Mouse (Mus musculus) frontal cortex, adult 2 months (tissue): ENCODE results near the gene Sbsn. TPM values are rescaled to one million over a fixed set of nuclear protein-coding genes. Genes with fewer than 3 reads are reported as not detected.
A peak's percentile ranks its signal among the peaks of the same experiment; 100 is the strongest.
"Not testable (repeated sequence)": the region's sequence is repeated elsewhere in the genome, so short reads cannot be mapped to it uniquely, and the experiment has no call there.

Experiments used
- DNase-seq, 2 experiments: peaks; one replicate each; pipeline ENCODE4 v3.0.0; 2022; ENCODE audit warnings: low spot score in 1 of 2; ENCODE audit errors: extremely low spot score in 1 of 2
- polyA plus RNA-seq: library from polyadenylated mRNA; depleted of rRNA; stranded (reverse); fragments of >200 nt; gene quantifications from 2 replicates; pipeline ENCODE4 v1.2.3, GENCODE M21; 2012; rRNA removed

Gene Sbsn
- 14.6 and 15.1 TPM in 2 replicates for polyA plus RNA-seq

- DNase-seq: no peak
Observed at GRCm38 (mm10) chr7:30751086-30751669, at the start of gene Sbsn. Gene Sbsn, plus strand, starts transcription at chr7:30751471.

DNA sequence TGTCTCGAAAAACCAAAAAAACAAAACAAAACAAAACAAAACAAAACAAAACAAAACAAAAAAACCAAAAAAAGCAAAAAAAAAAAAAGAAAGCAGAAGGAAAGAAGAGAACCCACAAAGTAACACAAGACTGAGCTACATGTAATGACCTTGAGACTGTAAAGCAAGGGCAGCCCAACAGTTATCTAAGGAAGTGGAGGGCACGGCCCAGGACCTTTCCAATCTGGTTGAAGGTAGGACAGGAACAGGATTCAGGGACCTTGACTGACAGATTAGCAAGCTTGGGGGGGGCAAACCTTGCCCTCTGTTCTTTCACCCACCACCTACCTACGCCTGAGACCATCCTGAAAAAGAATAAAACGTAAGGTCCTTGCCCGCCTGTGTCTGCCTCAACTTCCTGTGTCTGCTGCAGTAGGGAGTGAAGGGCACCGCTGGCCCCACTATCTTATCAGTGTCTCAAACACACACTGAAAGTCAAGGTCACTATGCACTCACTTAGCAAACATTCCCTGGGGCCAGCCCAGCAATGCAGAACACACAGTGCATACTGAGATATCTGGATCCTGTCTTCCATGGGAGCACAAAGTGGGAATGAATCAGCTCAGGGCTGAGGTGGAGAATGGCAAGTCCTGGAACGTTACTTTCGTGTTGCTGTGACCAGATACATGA, 44.9 kb upstream of the Sbsn start:
- no peak for DNase-seq

DNA sequence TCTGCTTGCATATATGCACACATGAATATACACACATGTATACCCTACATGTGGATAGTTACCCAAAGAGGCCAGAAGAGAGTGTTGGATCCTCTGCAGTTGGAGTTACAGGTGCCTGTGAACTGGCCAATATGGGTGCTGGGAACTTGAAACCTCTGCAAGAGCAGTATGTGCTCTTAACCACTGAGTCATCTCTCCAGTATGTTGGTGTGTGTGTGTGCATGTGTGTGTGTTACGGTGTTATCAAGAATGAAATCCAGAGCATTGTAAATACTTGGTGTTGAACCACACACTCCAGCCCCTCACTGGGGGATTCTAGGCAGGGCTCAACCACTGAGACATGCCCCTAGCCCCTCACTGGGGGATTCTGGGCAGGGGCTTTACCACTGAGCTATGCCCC, 43.8 kb upstream of the Sbsn start:
- no peak for DNase-seq

DNA sequence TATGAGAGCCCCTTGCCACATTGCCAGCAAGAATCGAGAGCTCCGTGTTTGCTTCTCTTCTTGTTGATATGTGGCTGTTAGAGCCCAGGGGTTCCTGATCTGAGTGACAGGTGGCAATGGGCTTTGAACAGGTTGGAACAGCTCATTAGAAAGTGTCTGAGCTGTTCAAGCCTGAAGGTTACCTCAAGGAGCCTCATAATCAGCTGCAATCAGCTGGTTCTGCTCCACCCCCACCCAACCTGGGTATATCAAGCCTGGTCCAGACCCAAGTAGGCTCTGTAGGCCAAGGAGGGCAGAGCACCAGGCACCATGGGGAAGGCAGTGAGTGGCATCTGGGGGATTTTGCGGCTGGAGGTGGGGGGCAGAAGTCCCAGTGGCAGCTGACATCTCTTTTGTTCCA, 39.3 kb upstream of the Sbsn start, which contains the start of gene Atp4a:
Atp4a (plus strand) TSS at position 268 of the 400 bp plus-strand sequence.
- DNase-seq: no peak

- peak in 1 of 2 experiments; percentile 54 for DNase-seq
Observed at GRCm38 (mm10) chr7:30717006-30717715, 34.1 kb upstream of the Sbsn start.

- DNase-seq: no peak
Observed at GRCm38 (mm10) chr7:30717716-30718046, 33.6 kb upstream of the Sbsn start.

GRCm38 (mm10) chr7:30719669-30720068, 31.6 kb upstream of the Sbsn start:
- DNase-seq: no peak

DNA sequence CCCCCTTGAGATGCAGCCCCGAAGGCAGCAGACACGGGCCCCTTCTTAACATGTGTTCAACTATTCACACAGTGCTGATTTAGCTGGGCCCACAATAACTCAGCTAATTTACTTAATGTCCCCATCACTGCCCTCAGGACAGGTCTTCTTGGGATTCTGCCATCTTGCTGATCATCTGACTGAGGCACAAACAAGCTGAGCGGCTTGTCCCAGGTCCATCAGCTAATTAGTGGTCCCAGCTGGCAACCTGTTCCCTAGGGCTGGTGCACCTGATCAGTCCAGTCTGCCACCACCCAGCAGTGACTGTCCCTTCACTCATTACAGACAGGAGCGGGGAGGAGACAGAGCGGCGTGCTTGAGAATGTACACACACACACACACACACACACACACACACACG, 30.0 kb upstream of the Sbsn start:
- DNase-seq: no peak

- no peak for DNase-seq
Observed at GRCm38 (mm10) chr7:30723274-30723953, 27.9 kb upstream of the Sbsn start.

DNA sequence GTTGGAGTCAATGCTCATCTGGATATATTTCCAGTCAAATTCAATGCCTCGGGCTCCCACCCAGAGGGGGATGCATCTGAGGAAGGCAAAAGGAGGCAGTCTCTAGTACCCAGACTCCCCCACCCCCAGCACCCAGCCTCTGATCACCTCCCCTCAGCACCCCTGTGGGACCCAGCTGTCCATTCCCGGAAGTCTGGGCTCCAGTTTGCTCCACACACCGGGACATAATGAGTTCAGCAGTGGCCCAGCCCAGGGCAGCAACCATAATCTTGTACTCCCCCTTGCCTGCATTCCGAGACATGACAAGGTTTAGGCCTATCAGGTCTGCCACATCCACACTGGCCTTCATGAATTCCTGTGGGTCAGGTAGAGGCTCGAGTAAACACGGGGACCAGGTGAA, 23.1 kb upstream of the Sbsn start:
- no peak for DNase-seq

GRCm38 (mm10) chr7:30728739-30729395, 22.4 kb upstream of the Sbsn start:
- no peak for DNase-seq

DNA sequence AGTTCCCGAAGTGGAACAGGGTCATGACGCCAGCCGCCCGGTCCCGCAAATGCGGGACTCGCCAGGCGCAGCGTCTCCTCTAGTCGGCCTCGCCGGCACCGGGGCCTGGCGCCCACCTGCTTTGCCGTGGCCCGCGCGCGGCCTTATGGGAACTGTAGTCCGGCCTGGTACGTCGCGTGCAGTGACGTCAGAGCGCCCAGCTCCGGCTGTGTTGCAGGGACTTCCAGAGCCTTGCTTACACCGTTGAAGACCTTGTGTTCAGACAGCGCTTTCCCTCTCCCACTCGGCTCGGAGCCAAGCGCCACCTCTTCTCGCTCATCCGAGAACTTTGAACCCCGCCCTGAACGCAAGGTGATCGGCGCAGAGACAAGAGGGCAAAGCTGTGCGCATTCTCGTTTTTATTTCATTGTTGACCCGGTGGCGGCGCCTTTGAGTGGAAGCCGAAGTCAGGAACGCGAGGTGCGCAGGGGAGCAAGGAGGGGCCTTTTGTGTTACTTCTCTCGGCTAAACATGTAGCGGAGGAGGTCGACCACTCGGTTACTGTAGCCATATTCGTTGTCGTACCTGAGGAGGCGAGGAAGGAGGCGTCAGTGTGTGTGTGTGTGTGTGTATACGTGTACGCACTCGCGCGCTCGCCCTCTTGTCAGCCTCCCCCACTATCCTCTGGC, 21.7 kb upstream of the Sbsn start, which contains the start of gene Tmem147:
Tmem147 (minus strand) TSS at position 145 of the 668 bp plus-strand sequence.
- DNase-seq: peak; percentile 92 to 97

GRCm38 (mm10) chr7:30730064-30730722, 21.1 kb upstream of the Sbsn start:
- DNase-seq: peak in 1 of 2 experiments; percentile 30

DNA sequence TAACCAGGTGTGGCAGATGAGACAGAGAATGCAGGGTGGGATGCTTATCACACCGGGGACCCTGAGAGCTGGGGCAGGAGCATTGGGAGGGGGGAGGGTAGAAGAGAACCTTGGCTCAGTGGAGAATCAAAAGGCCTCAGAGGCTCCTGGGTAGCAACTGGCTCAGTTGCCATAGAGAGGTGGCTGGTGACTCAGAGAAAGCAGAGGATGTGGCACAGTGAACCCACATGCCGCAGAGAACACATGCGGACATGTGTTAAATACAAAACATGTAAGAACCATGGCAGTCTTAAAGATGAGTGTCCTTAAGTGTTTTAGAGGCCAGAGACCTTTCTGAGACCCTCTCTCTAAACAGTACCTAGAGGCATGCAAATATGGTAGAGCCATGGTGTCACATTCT, 15.1 kb upstream of the Sbsn start:
- no peak for DNase-seq

GRCm38 (mm10) chr7:30742570-30742969, 8.7 kb upstream of the Sbsn start:
- not testable (repeated sequence) for DNase-seq

DNA sequence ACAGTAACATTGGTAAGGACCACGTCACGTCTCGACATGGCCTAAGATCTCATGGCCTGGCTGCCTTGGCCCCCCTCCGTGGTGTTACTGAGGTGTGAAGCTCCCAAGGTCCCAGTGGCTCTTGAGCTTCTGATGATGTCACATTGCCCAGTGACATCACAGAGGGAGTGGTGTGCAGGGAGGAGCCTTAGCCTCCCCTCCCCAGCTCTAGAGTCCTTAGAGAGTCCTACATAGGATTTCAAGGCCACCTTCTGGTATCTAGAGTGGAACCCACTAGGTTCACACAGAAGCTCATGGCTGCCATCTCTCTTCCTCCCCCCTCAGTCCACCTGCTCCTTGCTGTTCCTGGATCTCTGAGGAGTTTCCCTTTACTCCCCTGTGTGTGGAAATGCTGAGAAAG, 7.7 kb upstream of the Sbsn start, which contains the start of gene Gapdhs:
Gapdhs (minus strand) TSS at position 65 of the 400 bp plus-strand sequence.
- DNase-seq: not testable (repeated sequence)

DNA sequence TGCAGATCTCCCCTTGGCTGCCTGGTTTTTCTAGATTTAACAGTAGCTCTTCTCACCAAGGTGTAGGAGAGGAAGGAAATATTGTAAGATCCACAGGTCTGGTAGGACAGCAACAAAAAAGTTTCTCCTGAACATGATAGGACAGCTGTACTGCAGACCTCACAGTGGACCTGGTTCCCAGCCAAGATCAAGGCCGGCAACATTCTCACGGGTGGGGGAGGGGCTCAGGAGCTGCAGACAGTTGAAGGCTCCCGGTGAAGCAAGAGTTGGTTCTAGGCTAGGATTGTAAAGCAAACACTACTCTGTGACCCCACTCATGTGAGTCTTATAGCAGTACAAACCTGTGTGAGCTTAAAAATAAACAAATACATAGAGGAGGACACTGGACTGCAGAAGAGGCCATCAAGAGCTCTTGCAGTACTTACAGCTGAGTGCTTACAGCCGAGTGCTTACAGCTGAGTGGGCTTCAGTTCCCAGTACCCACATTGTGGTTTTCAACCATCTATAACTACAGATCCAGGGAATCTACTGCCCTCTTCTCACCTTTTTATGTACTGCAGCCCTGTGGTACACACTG, 7.2 kb upstream of the Sbsn start:
- no peak for DNase-seq

DNA sequence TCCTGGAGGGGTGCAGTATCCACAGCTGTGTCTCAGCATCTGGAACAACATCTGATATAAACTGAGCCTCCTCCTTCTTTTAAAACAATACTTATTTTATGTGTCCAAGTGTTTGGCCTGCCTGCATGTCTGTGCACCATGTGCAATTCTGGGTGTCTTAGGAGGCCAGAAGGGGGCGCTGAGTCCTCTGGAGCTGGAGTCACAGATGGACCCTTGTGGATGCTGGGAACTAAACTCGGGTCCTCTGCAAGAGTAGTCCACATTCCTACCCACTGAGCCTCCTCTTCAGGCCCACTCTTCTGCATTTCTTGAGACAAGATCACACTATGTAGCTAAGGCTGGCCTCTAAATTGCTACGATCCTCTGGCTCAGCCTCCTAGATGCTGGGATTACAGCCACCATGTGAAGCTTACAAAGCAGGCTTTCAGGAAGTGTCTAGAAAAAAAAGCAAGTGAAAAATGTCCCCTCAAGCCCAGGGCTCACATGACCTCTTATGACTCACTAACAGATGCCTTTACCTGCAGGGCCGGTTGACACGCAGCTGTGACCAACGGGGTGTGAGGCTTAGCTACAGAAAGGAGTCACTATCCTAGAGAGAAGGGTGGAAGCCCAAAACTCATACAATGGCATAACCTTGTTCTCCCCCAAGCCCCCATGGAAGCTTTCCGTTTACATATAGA, 3.6 kb upstream of the Sbsn start:
- DNase-seq: no peak
